Mouse (Mus musculus) mouse embryonic stem cell (cell line): ENCODE measurements around the gene Spata46.

Experiments
- in situ Hi-C, 2 experiments: fragments of 300-500 bp; cut with MboI; formaldehyde crosslinking; loops; 1 replicate in 1 of 2; 3 replicates in 1 of 2; pipeline ENCODE4 v1.14.3; 2019 to 2020; ENCODE audit warnings: low sequenced_read_pairs in 2 of 2, low pct_unique_long_range_greater_than_20kb in 1 of 2, mixed read lengths in 1 of 2; ENCODE audit not compliant: unreplicated experiment in 1 of 2

Gene Spata46

DNA sequence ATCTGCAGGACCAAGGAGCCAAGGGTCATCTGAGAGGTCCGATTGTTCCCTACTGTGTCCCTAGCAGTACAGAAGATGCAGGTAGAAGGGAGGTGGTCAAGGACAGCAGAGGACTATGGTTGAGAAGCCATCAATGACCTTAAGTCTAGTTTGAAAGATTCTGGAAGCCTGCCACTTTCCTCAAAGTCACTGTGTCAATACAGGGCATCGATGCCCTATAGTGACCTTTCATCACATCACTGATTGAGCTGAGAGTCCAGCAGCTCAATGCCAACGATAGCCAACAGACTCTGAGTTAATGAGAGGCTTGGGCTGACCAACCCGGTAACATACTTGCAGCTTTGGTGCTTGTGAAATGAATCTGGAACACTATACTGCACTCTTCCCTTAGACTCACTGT is 16.7 kb downstream of the Spata46 start:
- in situ Hi-C loops: no loop called here

DNA sequence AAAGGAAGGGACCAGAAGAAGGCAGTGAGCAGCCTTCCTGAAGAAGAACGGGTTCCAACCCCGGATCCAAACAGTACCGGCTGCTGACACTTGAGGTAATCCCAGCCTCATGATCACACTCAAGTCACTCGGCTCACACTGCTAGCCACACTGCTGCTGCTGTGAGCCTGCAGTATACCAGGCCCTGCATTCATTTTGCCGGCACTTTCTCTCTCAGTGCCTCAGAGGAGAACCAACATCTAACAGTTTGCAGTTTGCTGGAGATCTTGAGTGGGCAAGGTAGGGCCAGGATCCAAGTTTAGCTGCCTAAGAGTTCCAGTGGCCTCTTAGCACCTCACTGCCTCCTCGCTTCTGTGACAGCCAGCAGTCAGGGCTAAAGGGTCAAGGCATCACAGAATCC is 23.3 kb downstream of the Spata46 start:
- in situ Hi-C loops: no loop called here

DNA sequence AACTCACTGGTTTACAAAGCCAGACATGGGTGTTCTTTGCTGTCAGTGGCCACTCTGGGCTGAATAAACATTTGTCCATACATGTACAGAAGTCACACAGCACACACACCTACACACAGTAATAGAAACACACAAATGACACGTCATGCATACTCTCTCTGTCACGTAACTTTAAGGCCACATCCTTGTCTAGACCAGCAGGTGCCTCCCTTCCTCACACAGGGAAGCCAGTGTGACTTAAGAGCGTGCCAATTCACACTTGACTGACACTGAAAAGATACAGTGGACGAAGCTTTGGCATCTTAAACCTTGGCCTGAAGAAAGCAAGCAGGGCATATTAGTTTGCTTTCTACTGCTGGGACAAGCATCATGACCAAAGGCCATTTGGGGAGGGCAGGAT is 24.2 kb downstream of the Spata46 start:
- in situ Hi-C loops: no loop called here

DNA sequence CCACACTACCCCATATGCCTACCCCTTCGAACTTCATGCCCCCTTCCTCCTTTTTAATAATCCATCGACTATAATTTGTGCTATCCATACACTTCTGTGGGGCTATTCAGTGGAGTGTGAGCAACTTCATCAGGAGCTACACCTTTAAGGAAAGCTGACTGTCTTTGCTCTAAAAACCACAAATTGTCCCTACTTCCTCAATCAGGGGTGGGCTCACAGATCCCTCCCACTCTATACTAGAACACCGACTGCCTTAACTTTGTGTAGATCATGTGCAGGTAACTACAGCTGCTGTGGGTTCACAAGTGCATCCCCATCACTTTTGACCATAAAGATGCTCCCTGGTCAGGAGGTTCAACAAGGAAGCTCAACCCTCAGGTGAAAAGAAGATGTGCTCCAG is 31.3 kb downstream of the Spata46 start:
- in situ Hi-C loops: no loop called here

DNA sequence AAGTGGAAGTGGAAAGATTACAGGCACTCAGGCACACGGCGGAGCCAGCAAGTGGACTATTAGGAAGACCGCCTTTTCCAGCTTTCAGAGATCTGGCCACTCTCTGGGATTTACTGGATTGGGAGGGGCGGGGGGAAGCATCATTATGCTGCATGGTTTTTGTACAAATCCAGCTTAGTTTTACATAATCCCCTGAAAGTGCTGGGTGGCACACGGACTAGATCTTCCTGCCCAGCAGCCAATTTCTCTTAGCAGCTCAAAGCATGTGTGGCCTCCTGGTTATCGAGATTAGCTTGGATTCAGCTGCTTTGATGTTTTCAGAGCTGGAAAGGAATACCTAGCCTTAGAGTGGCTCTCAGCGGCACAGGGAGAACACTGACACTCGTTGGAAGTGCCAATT is 34.5 kb downstream of the Spata46 start:
- in situ Hi-C loops: no loop called here

DNA sequence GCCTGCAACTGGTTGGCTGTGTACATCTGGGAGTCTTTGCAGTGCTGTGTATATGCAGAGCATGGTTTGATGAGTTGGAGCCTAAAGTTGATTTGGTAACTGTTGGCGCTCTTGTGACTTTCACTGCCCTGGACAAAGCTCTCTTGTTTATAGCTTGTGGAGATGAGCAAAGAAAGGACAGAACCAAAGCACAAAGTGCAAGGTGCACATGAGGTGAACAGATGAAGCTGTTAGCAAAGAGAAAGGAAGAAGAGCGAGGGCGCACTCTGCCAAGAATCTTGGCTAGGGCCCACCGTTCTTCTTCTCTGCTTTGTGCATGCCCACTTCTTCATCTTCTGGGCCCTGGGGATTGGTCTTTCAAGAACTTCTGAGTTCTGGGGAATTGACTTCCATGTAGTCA is 35.3 kb downstream of the Spata46 start:
- in situ Hi-C loops: no loop called here

GRCm38 (mm10) chr1:170346266-170346665 is 37.7 kb downstream of the Spata46 start:
- in situ Hi-C loops: no loop called here

DNA sequence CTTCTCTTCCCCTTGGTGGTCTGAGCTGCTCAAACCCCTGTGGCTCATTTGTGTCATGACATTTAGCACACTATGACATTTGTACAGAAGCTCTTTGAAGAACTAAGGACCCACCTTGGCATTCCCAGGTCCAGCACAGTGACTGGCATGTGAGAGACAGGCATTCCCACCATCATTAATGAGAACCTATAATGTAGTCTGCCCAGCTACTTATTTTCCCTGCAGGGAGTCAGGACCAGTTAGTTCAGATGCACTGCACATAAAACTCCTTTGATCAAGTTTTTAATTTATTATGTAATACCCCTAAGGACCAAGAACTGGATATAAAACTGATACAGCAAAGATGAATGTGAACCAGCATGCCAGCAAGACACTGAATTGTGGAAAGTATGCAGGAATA is 42.5 kb downstream of the Spata46 start:
- in situ Hi-C loops: no loop called here

DNA sequence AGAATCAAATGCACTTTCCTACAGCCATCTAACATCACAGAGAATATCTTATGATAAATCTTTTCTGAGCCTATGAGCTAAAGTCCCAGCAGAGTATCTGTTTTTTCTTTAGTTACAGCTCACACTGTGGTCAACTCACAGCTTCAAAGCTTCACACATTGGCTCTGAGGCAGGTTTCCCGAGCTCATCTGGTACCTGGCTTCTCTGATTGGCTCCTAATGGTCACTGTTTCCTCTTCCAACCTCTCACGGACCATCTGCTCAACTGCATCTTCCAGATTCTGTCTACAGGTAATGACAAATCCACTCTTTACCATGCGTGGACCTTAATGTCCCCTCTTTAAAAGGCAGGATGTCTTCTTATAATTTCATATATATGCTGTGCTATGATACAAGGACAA is 44.7 kb downstream of the Spata46 start:
- in situ Hi-C loops: no loop called here

DNA sequence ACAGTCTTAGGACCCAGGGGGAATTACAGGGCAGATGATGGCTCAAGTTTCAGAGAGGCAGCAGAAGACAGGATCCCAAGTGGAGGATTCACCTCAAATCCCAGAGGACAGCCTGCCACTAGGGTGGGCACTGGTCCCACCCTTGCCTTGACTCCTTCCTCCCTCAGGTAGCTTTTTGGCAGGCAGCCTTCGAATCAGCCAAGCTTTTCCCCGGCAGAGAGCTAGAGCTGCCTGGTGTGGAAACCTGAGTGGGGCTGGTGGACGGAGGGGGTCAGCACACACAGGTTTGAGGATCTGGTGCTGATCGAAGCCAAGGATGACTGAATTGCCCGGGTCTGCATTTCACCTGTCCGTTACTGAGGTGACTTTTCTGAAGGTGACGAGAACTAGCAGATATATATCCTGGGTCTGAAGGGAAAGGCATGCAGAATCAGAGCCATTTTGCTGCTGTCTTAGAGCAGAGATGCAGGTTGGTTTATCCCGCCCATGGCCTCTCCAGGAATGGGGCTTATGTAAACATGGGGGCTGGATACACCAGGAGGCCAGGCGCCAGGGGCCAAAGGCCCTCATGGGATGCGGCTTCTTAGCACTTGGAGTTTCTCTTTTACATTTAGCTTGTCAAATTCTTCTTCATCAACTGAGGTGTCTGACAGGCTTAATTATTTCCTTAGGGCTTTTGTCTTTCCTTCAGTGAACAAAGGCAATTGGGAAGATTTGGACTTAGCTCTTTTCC is 51.7 kb downstream of the Spata46 start:
- in situ Hi-C loops: no loop called here
